Mouse (Mus musculus) layer of hippocampus, adult 9-10 months (tissue): ENCODE data around the gene Mark2.

Experiments
- DNase-seq: peaks from one replicate; pipeline ENCODE4 v3.0.0; 2022; ENCODE audit warnings: low spot score

The Mark2 gene

DNA sequence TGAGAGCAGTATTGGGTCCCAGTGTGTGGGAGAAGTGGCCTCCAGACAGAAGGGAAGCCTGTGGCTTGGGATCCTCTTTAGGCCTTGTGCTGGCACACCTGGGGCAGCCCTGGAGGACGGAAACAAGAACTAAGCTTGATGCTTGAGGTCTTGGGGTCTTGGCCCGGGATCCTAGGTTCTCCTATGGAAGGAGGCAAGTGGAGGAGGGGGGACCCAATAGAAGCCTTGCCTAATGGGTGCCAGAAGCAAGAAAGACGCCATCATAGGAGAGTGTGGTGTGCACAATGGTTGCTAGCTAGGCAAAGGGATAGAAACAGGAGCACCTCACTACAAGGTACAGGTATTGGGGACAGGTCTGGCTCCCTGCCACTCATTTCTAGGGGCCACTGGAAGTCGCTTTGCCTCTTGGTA, 75.2 kb downstream of the Mark2 start:
- no peak for DNase-seq

GRCm38 (mm10) chr19:7265478-7266191, 76.0 kb downstream of the Mark2 start:
- DNase-seq = no peak

DNA sequence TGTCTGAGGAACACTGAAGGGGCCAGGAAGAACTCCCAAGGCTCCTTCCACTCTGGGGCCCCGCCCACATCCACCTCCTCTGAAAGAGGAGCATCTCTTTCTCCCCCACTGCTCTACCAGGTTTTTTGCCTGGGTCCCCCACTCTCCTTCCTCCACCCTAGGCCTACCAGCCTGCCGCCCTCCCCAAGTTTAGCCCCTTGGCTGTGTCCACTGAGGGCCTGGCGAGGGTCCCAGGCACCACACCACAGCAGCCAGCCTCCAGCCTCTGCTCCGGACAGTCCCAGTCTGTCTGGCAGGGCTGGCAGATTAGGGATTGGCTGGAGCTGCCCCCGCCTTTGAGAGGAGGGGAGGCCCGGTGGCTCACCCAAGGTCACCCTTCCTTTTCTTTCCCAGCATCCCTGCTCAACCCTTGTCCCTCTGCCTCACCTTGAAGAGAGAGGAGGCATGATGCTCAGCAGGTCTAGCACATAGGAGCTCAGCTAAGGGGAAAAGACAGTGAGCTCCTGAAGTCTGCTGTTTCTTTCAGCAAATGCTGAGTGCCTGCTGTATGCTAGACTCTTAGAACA, 76.8 kb downstream of the Mark2 start:
- no peak for DNase-seq

DNA sequence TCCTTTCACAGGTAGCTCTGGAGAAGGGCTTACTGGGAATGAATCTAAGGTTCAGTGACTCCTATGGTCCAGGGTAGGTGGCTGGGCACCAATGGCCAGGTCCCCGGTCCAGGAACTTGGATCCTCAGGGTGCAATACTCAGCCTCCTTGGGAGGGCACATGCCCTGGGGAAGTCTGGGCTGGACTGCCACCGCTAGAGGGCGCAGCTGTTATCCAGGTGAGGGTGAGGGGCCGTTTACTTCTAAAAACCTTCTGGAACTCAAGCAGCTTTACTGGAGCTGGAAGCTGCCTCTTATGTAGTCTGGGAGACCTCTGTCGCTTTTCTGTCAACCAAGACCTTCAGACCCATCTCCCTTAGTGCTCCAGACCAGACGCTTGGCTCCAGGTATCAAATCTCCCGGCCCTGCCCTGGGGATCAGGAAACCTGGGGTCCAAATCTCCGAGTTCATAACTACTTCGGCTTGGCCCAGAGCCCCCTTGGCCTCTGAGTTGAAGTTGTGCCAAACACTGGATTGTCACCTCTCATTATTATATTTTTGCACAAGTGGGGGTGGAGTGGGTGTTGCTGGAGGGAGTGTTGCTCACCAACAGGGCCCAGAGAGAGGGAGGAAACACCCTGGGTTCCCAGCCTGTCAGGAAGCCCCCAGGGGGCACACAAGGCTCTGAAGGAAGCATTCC, 77.4 kb downstream of the Mark2 start:
- DNase-seq = no peak

DNA sequence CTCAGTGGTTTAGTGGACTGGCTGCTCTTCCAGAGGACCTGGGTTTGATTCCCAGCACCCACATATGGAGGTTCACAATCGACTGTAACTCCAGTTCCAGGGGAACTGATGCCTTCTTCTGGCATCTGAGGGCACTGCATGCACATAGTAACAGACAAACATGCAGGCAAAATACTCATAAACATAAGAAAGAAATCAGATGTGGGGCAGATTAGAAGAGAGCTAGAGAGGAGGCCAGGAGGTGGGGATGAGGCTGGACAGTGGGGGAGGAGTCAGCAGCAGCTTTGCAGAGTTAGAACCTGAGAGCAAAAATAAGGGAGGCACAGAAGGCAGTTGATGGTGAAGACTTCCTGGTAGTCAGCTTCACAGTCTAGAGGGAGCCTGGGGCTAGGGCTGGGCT, 79.1 kb downstream of the Mark2 start:
- no peak for DNase-seq

GRCm38 (mm10) chr19:7261964-7262363, 79.7 kb downstream of the Mark2 start:
- DNase-seq = no peak

DNA sequence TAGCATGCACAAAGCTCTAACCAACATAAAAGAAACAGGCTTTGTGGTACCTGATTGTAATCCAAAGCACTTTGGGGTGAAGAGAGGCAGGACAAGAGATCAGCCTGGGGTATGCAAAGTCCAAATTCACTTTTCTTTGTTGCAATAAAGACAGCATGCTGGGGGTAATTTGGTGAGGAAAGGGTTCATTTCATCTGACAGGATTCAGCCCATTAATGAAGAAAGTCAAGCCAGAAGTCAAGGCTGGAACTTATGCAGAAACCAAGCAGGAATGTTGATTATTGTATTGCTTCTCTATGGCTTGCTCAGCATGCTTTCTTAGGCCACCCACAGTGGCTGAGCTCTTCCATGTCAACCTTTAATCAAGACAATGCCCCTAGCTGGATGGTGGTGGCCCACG, 80.2 kb downstream of the Mark2 start:
- DNase-seq = no peak

- no peak for DNase-seq
Observed at GRCm38 (mm10) chr19:7257881-7258280, 83.8 kb downstream of the Mark2 start.

DNA sequence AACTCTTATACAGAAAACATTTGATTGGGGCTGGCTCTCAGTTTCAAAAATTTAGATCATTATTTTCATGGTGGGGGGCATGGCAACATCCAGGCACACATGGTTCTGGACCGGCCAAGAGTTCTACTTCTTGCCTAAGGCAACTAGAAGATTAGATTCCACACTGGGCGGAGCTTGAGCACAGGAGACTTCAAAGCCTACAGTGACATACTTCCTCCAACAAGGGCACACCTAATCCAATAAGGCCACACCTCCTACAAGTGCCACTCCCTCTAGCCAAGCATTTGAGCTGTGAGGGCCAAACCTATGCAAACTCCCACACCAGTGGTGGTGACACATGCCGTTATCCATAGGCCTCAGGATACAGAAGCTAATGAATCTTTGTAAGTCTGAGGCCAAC, 95.6 kb downstream of the Mark2 start:
- DNase-seq = no peak

DNA sequence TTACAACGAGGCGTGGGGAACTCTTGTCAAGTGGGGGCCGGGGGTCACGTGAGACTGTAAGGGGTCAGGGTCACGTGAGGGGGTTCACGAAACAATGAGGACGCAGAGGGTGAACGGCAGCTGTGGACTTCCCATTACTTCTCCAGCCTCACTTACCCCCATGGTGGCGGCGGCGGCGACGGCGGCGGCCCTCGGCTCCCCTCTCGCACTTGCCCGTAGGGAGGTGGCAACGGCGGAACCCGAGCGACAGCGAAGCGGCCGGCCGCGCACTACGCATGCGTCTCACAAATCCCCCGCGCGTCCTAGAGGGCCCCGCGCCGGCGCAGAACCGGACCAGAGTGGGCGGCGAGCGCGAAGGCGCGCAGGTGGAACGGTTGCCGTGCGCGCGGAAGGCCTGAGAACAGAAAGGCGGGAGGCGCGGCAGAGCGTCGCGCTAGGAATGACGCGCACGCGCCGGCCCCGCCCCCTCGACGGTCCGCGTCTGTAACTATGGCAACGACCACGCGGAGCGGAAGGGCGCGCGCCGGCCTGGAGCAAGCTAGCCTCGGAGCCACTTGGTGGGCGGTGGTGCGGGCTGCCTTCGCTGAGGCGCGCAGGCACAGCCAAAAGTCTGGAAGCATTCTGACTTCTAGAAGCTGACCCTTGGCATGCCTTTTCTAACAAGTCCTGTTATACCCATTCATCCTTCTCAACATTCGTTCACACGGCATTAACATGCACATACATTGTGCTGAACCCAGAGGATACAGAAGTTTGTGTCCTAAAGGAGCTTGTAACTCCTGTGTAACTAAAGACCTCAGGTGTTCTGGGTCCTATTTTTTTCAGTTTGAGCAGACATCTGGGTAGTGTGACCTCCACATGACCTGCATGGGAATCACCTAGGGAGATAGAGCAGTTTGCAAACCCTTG, 100.6 kb downstream of the Mark2 start, which contains the start of gene Naa40:
TSS of gene Naa40 (minus strand) at position 402 of the 909 bp plus-strand sequence.
- DNase-seq = peak; percentile 70

- DNase-seq = no peak
Observed at GRCm38 (mm10) chr19:7240291-7240690, 101.4 kb downstream of the Mark2 start.

- no peak for DNase-seq
Observed at GRCm38 (mm10) chr19:7239574-7239973, 102.1 kb downstream of the Mark2 start.

GRCm38 (mm10) chr19:7236742-7237141, 104.9 kb downstream of the Mark2 start:
- no peak for DNase-seq

DNA sequence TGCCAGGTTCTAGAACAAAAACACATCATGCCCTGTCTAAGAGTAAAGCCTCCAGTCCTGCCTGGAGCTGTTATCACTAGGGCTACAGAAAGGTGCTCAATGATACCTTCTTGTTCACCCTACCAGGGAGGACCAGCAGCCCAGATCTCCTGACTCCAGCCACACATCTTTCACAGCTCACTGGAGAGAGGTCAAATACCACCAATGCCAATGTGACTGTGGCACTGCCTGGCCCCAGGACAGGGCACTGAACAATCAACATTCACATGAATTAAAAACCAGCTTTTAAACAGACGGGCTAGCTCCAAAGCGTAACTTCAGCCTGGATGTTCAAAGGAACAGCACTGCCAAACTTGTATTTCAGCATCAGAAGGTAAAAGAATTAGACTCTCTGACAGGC, 105.6 kb downstream of the Mark2 start:
- no peak for DNase-seq

- no peak for DNase-seq
Observed at GRCm38 (mm10) chr19:7235461-7235860, 106.2 kb downstream of the Mark2 start.

GRCm38 (mm10) chr19:7234537-7235221, 107.0 kb downstream of the Mark2 start:
- peak; percentile 79 for DNase-seq

GRCm38 (mm10) chr19:7226511-7226914, 115.1 kb downstream of the Mark2 start:
- no peak for DNase-seq
